Mouse (Mus musculus): ENCODE measurements around the gene B4galnt3.

DNA sequence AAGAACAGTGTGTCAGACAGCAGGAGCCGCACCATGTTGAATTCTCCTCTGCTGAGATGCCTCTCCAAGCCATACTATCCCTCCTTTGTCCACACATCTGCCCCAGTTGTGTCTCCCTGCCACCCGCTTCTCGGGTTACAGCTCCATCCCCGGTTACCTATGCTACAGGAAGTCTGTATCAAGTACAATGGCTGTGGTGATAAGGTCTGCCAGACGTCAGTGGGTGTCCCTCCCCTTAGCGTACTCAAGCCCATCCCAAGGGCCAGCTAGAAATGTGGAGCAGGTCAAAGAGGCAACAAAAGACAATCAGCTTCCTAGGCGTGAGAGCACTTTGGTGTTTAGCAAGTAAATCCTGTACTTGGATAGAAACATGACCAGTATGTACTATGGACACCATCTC lies 5.8 kb downstream of the B4galnt3 start:
- TF ChIP-seq CTCF (IDR thresholded peaks at IDR 0.05; ENCODE audit: borderline replicate concordance, control insufficient read depth, extremely low read depth, insufficient read depth, low read length, poor library complexity) (no peak), POLR2A (IDR thresholded peaks at IDR 0.05; ENCODE audit: control insufficient read depth, extremely low read depth, insufficient read depth, low read length, poor library complexity) (no peak)

All from thymus, adult 2 months (tissue).